In the genomic region with DNA sequence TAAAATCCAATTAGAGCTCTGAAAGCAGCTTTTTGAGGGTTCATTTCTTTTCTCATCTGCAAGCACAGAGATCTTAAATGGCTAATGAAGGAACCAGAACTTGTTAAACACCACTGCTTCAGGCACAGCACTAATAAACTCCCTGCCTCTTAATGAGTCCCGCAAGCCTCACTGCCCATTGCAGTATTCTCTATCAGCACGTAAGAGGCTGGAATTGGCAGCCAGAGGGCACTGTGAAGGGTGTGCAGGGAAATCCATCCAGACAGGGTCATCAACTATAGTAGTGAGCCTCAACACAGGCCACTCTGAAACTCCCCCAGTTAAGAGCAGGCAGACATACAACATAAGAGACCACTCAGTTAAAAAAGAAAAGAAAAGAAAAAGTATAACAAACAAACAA, we compare ENCODE assay signal across 8 mouse cellular contexts. TPM values are rescaled to one million over a fixed set of nuclear protein-coding genes. Genes with fewer than 3 reads are reported as not detected.
DNase-seq lines count a peak whose midpoint lies in the region; ATAC-seq lines count a peak whose summit lies in the region.

No protein-coding gene starts in this region.

- 30% methylated on average over 2 of the region's 2 CpGs for WGBS in kidney, embryonic 16.5 days
- WGBS in hindbrain, embryonic 15.5 days, result 16% methylated on average over 2 of the region's 2 CpGs
- 20% methylated on average over 2 of the region's 2 CpGs for WGBS in midbrain, embryonic 13.5 days

- no peak for DNase-seq in kidney, adult 18-20 months
- peak; percentile 47 for DNase-seq in cerebellum, adult 9-11 months
- no peak for DNase-seq in ovary, postnatal 36 days (ENCODE audit: low spot score)
- no peak for DNase-seq in thymus, postnatal 4 days
- DNase-seq in adrenal gland, postnatal 25 days, result no peak

- H3K4me3 ChIP-seq in kidney, embryonic 16.5 days (ENCODE audit: low read length), result no peak overlapping the region
- peak overlapping the region; percentile 68 for H3K4me3 ChIP-seq in hindbrain, embryonic 15.5 days
- no peak overlapping the region for H3K4me3 ChIP-seq in midbrain, embryonic 13.5 days (replicated peaks)

- no peak overlapping the region for H3K9ac ChIP-seq in kidney, embryonic 16.5 days (replicated peaks; ENCODE audit: low read length)
- H3K9ac ChIP-seq in hindbrain, embryonic 15.5 days, result no peak overlapping the region
- no peak overlapping the region for H3K9ac ChIP-seq in midbrain, embryonic 13.5 days (replicated peaks)

- H3K27me3 ChIP-seq in kidney, embryonic 16.5 days (ENCODE audit: insufficient read depth, low read length), result no peaks in the 10 kb centered on the region
- H3K27me3 ChIP-seq in hindbrain, embryonic 15.5 days, result no peaks in the 10 kb centered on the region
- peaks cover 14% of the 10 kb centered on the region for H3K27me3 ChIP-seq in midbrain, embryonic 13.5 days

- no peaks in the 10 kb centered on the region for H3K9me3 ChIP-seq in kidney, embryonic 16.5 days (ENCODE audit: low read length)
- H3K9me3 ChIP-seq in hindbrain, embryonic 15.5 days, result no peaks in the 10 kb centered on the region
- no peaks in the 10 kb centered on the region for H3K9me3 ChIP-seq in midbrain, embryonic 13.5 days

- peak overlapping the region; percentile 100; the same call in 1 of the 2 replicates for H3K4me2 ChIP-seq in kidney, embryonic 16.5 days (replicated peaks; ENCODE audit: low read depth, low read length)
- peak overlapping the region; percentile 85 for H3K4me2 ChIP-seq in hindbrain, embryonic 15.5 days
- peak overlapping the region; percentile 98 for H3K4me2 ChIP-seq in midbrain, embryonic 13.5 days (replicated peaks)

- peaks cover 31% of the 10 kb centered on the region for H3K4me1 ChIP-seq in kidney, embryonic 16.5 days (ENCODE audit: insufficient read depth, low read length)
- H3K4me1 ChIP-seq in hindbrain, embryonic 15.5 days (replicated peaks), result peaks cover 29% of the 10 kb centered on the region
- H3K4me1 ChIP-seq in midbrain, embryonic 13.5 days (replicated peaks), result peaks cover 26% of the 10 kb centered on the region

- no peak overlapping the region for H3K27ac ChIP-seq in kidney, embryonic 16.5 days (ENCODE audit: low read length)
- H3K27ac ChIP-seq in hindbrain, embryonic 15.5 days (replicated peaks), result no peak overlapping the region
- H3K27ac ChIP-seq in midbrain, embryonic 13.5 days, result no peak overlapping the region

- no peaks in the 10 kb centered on the region for H3K36me3 ChIP-seq in kidney, embryonic 16.5 days (ENCODE audit: insufficient read depth, low read length)
- no peaks in the 10 kb centered on the region for H3K36me3 ChIP-seq in hindbrain, embryonic 15.5 days
- no peaks in the 10 kb centered on the region for H3K36me3 ChIP-seq in midbrain, embryonic 13.5 days

- ATAC-seq in kidney, embryonic 16.5 days (ENCODE audit: low FRiP score, low TSS enrichment), result no peak
- no peak for ATAC-seq in hindbrain, embryonic 15.5 days (ENCODE audit: low FRiP score, low read depth)
- no peak for ATAC-seq in midbrain, embryonic 13.5 days

RNA-seq across cellular contexts. Expression of a gene that starts 1.7 kb away (rescaled TPM):
- polyA plus RNA-seq in kidney, embryonic 16.5 days (2015; fragmentation: Nextera tagmentation; extraction: Ambion mirVana), result 13.9 and 14.2 TPM in 2 replicates
- polyA plus RNA-seq in hindbrain, embryonic 15.5 days (2015; fragmentation: Nextera tagmentation; extraction: Ambion mirVana), result 32.7 and 36.5 TPM in 2 replicates
- polyA plus RNA-seq in midbrain, embryonic 13.5 days (2015; fragmentation: Nextera tagmentation; extraction: Ambion mirVana), result 20.2 and 21.9 TPM in 2 replicates
- 27.7 and 32.2 TPM in 2 replicates for total RNA-seq in adrenal gland, postnatal 25 days (2021)

RNA-seq across cellular contexts. Expression of a gene that starts 34.5 kb away (rescaled TPM):
- 39.2 and 41.8 TPM in 2 replicates for polyA plus RNA-seq in kidney, embryonic 16.5 days (2015; fragmentation: Nextera tagmentation; extraction: Ambion mirVana)
- polyA plus RNA-seq in hindbrain, embryonic 15.5 days (2015; fragmentation: Nextera tagmentation; extraction: Ambion mirVana), result 44.2 and 53.3 TPM in 2 replicates
- 37.7 and 40.6 TPM in 2 replicates for polyA plus RNA-seq in midbrain, embryonic 13.5 days (2015; fragmentation: Nextera tagmentation; extraction: Ambion mirVana)
- total RNA-seq in adrenal gland, postnatal 25 days (2021), result 34.1 and 36.1 TPM in 2 replicates
